In the genomic region with DNA sequence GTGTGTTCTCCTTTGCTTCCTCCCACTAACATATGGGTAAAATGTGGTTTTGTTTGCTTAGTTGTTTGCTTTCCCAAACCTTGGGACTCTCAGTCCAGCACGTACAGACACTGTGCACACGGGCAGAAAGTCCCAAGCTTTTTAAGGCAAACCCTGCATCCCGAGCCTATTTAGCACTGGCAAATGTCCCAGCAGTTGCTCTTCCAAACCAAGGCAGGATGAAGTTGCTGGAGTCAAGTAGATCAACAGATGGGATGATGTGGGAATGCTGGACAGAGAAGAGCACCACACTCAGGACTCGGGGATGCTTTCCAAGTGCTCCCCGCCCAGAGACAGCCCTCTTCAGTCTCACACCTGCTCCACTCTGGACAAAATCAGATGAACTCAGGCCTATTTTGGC, we compare ENCODE assay signal across 15 mouse cellular contexts. TPM values are rescaled to one million over a fixed set of nuclear protein-coding genes. Genes with fewer than 3 reads are reported as not detected.
DNase-seq lines count a peak whose midpoint lies in the region; ATAC-seq and TF ChIP-seq lines count a peak whose summit lies in the region.
"Had no signal": no experiment of that assay in that cellular context is flagged by ENCODE, and none has a peak within 500 bp of the region (broad histone marks: within the 10 kb centered on the region; RNA-seq: fewer than 3 reads in every experiment).

No protein-coding gene starts in this region.

- intact Hi-C loops in heart, postnatal 36 days (cut with DNase I): no loop called here
- intact Hi-C loops in heart, postnatal 10 days (cut with DNase I): no loop called here

- no peak for TF ChIP-seq CTCF in lung, adult 2 months (IDR thresholded peaks at IDR 0.05; ENCODE audit: insufficient read depth, low read length)

- DNase-seq in heart, adult 9 months (ENCODE audit: low spot score in 2 of 2): peak; percentile 47 to 61
- no peak for DNase-seq in heart, postnatal 36 days
- DNase-seq in NIH3T3 (ENCODE audit: low read depth): peak; percentile 53
- peak; percentile 61 for DNase-seq in gastrocnemius, adult 18-20 months (ENCODE audit: low spot score)
- DNase-seq in heart, postnatal 10 days: peak; percentile 36 to 57
- DNase-seq in lung, adult 2 months: no peak
- DNase-seq: liver, embryonic 13.5 days had no signal

- TF ChIP-seq POLR2A in lung, adult 2 months (IDR thresholded peaks at IDR 0.05; ENCODE audit: borderline replicate concordance, extremely low read depth, low read depth, low read length): no peak

- ATAC-seq in megakaryocyte, adult 5-6 weeks (ENCODE audit: poor library complexity, severe bottlenecking): no peak
- ATAC-seq: forebrain, embryonic 13.5 days; hindbrain, postnatal 0 days; midbrain, embryonic 16.5 days had no signal

- no peak overlapping the region for H3K4me3 ChIP-seq in lung, adult 2 months (replicated peaks; ENCODE audit: extremely low read depth, low read depth, low read length)
- H3K4me3 ChIP-seq: forebrain, embryonic 13.5 days; liver, embryonic 13.5 days; neural tube, embryonic 13.5 days had no signal

- H3K4me1 ChIP-seq in lung, adult 2 months (ENCODE audit: control insufficient read depth, insufficient read depth, low read length): no peaks in the 10 kb centered on the region
- H3K4me1 ChIP-seq: forebrain, embryonic 13.5 days; liver, embryonic 13.5 days had no signal

- 52% methylated on average over 5 of the region's 5 CpGs for WGBS in lung, adult 2 months

RNA-seq across cellular contexts. Expression of a gene that starts 9.2 kb away (rescaled TPM):
- total RNA-seq in heart, postnatal 36 days (2021): 1,000 to 10,000 TPM in 1 of 2 experiments, 100 to 1,000 TPM in 1; 876 to 1,038 TPM
- total RNA-seq in gastrocnemius, adult 18-20 months (2021): 10 to 100 TPM; 35.5 to 40.5 TPM
- 1,000 to 10,000 TPM; 1,032 to 1,091 TPM for total RNA-seq in heart, postnatal 10 days (2021)
- not detected in 2 replicates for total RNA-seq in megakaryocyte, adult 5-6 weeks (2015)
- total RNA-seq in megakaryocyte, adult 5-6 weeks (2017): not detected in 2 replicates
- 2.6 and 10.3 TPM in 2 replicates for polyA plus RNA-seq in lung, adult 2 months (2012; rRNA removed)
- total RNA-seq: common myeloid progenitor, adult 5-6 weeks; granulocyte monocyte progenitor cell, adult 5-6 weeks; MEL had no signal

Comparison
In these comparisons a context has a peak if more than half of its experiments do, and no peak if none do; other contexts are left out.
1. DNase-seq: peak in heart, adult 9 months (2 of 2), NIH3T3 (single experiment), gastrocnemius, adult 18-20 months (single experiment) and heart, postnatal 10 days (2 of 2); none in heart, postnatal 36 days (0 of 2) and lung, adult 2 months (single experiment).
2. RNA of a gene that starts 9.2 kb away (total RNA-seq): 1,032 to 1,091 TPM in heart, postnatal 10 days, 876 to 1,038 TPM in heart, postnatal 36 days and 35.5 to 40.5 TPM in gastrocnemius, adult 18-20 months; not detected in megakaryocyte, adult 5-6 weeks; every median in the first group is over 10 times any median in the second.